Mouse (Mus musculus): ENCODE data around the gene Cdk10. TPM values are rescaled to one million over a fixed set of nuclear protein-coding genes. Genes with fewer than 3 reads are reported as not detected.

Cdk10 gene
- polyA plus RNA-seq, 1 experiment, result 31.0 TPM

DNA sequence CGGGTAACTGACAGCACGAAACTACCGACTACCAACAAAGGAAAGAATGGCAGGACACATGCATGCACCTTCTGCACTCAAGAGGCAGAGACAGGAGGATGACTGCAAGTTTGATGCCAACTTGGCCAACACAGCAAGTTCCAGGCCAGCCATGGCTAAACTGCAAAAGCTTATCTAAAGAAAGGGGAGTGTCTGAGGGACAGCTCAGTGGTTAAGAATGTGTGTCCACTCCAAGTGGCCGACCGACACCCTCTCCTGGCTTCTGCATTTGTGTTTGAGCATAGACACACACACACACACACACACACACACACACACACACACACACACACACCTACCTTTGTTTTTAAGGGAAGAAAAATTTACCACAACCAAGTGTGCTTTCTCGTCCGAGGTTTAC is 53.8 kb downstream of the Cdk10 start:
- no peaks in the 10 kb centered on the region for H3K27me3 ChIP-seq (ENCODE audit: control insufficient read depth, insufficient read depth, insufficient read length)
- no peak overlapping the region for H3K4me2 ChIP-seq (ENCODE audit: low read depth)
- H3K36me3 ChIP-seq (ENCODE audit: control insufficient read depth, insufficient read depth), result no peaks in the 10 kb centered on the region
- H3K4me3 ChIP-seq, result no peak overlapping the region
- TF ChIP-seq USF1 (IDR thresholded peaks at IDR 0.05; ENCODE audit: low read depth) (no peak), CEBPB (IDR thresholded peaks at IDR 0.05; ENCODE audit: insufficient read depth, poor library complexity, severe bottlenecking) (no peak), REST (IDR thresholded peaks at IDR 0.05; ENCODE audit: insufficient read depth, insufficient read length) (no peak), MAX (IDR thresholded peaks at IDR 0.05; ENCODE audit: low read depth) (no peak), SRF (IDR thresholded peaks at IDR 0.05; ENCODE audit: control insufficient read depth, insufficient read length, low read depth) (no peak), E2F4 (IDR thresholded peaks at IDR 0.05; ENCODE audit: insufficient read depth) (no peak), MYOG (IDR thresholded peaks at IDR 0.05; ENCODE audit: control insufficient read depth in 1 of 3, insufficient read depth in 1 of 3, insufficient read length in 2 of 3, low read depth in 2 of 3) (no peak), MYOD1 (IDR thresholded peaks at IDR 0.05; ENCODE audit: control insufficient read depth in 1 of 3, insufficient read length in 2 of 3, low read depth in 2 of 3) (no peak), TCF3 (IDR thresholded peaks at IDR 0.05; ENCODE audit: insufficient read length, low read depth) (no peak), POLR2AphosphoS2 (IDR thresholded peaks at IDR 0.05; ENCODE audit: insufficient read length, low read depth) (no peak), POLR2A (IDR thresholded peaks at IDR 0.05; ENCODE audit: insufficient read length, low read depth) (no peak), TCF12 (IDR thresholded peaks at IDR 0.05; ENCODE audit: insufficient read depth, poor library complexity, severe bottlenecking) (no peak)
- no peaks in the 10 kb centered on the region for H3K79me2 ChIP-seq (ENCODE audit: control insufficient read depth, insufficient read depth)
- no peak overlapping the region for H3ac ChIP-seq (ENCODE audit: control insufficient read depth, insufficient read length)

DNA sequence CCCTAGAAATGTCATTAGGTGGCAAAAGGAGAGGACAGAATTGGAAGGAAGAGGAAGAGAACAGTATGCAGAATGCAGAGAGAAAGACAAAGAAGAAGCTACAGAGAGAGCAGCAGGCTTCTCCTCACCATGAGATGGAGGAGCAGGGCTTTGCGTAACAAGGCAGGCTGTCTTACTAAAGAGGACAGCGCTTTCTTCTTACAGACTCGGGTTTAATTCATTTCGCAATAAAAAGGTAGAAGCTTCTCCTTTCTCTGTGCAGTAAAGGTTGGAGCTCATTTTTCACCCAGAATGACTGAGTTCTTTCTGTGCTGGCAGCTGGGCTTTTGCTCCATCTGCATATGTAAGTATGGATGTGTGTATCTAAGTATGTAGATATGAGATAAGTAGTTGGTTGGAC is 55.2 kb downstream of the Cdk10 start:
- Histone ChIP-seq H3K27me3 (ENCODE audit: control insufficient read depth, insufficient read depth, insufficient read length) (no peaks in the 10 kb centered on the region), H3K36me3 (ENCODE audit: control insufficient read depth, insufficient read depth) (no peaks in the 10 kb centered on the region), H3K4me2 (ENCODE audit: low read depth) (no peak overlapping the region), H3K79me2 (ENCODE audit: control insufficient read depth, insufficient read depth) (no peaks in the 10 kb centered on the region), H3ac (ENCODE audit: control insufficient read depth, insufficient read length) (no peak overlapping the region), H3K4me3 (no peak overlapping the region)
- TF ChIP-seq USF1 (IDR thresholded peaks at IDR 0.05; ENCODE audit: low read depth) (no peak), MYOD1 (IDR thresholded peaks at IDR 0.05; ENCODE audit: control insufficient read depth in 1 of 3, insufficient read length in 2 of 3, low read depth in 2 of 3) (no peak), TCF3 (IDR thresholded peaks at IDR 0.05; ENCODE audit: insufficient read length, low read depth) (no peak), POLR2A (IDR thresholded peaks at IDR 0.05; ENCODE audit: insufficient read length, low read depth) (no peak), SRF (IDR thresholded peaks at IDR 0.05; ENCODE audit: control insufficient read depth, insufficient read length, low read depth) (no peak), TCF12 (IDR thresholded peaks at IDR 0.05; ENCODE audit: insufficient read depth, poor library complexity, severe bottlenecking) (no peak), CEBPB (IDR thresholded peaks at IDR 0.05; ENCODE audit: insufficient read depth, poor library complexity, severe bottlenecking) (no peak), MAX (IDR thresholded peaks at IDR 0.05; ENCODE audit: low read depth) (no peak), E2F4 (IDR thresholded peaks at IDR 0.05; ENCODE audit: insufficient read depth) (no peak), REST (IDR thresholded peaks at IDR 0.05; ENCODE audit: insufficient read depth, insufficient read length) (no peak), MYOG (IDR thresholded peaks at IDR 0.05; ENCODE audit: control insufficient read depth in 1 of 3, insufficient read depth in 1 of 3, insufficient read length in 2 of 3, low read depth in 2 of 3) (no peak), POLR2AphosphoS2 (IDR thresholded peaks at IDR 0.05; ENCODE audit: insufficient read length, low read depth) (no peak)

DNA sequence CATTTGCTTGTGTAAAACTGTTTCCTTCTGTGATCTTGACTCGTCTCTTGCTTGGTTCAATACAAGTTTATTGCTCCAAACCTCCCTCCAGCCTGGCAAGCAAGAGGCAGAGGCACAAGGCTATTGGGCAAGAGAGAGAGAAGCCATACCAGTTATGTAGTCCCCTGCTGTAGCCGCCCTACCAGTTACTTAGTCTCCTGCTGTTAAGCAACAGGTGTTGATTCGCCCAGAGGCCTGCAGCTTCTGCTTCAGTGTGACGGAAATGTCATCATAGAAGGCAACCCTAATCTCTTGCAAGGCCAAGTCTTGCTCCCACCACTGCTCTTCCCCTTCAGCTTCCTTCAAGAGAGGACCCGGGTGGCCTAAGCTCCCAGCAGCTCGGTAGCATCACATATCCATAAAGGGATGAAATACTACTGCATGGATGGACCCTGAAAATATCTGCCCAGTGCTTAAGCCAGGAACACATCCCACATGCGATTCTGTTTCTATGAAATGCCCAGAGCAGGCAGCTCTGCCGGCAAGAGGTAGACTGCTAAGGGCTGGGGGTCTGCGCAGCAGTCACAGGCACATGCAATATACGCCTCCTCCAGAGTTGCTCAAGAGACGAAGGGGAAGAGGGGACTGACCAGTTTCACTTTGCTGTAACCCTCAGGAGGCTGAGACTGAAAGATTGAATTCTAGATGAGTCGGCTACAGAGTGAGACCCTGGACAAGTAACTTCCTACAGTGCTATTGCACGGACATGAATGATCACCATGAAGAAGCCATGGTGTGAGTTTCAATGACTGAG is 55.9 kb downstream of the Cdk10 start:
- no peak overlapping the region for H3ac ChIP-seq (ENCODE audit: control insufficient read depth, insufficient read length)
- no peak overlapping the region for H3K4me3 ChIP-seq
- no peaks in the 10 kb centered on the region for H3K27me3 ChIP-seq (ENCODE audit: control insufficient read depth, insufficient read depth, insufficient read length)
- H3K36me3 ChIP-seq (ENCODE audit: control insufficient read depth, insufficient read depth), result no peaks in the 10 kb centered on the region
- no peaks in the 10 kb centered on the region for H3K79me2 ChIP-seq (ENCODE audit: control insufficient read depth, insufficient read depth)
- H3K4me2 ChIP-seq (ENCODE audit: low read depth), result no peak overlapping the region
- TF ChIP-seq E2F4 (IDR thresholded peaks at IDR 0.05; ENCODE audit: insufficient read depth) (no peak), REST (IDR thresholded peaks at IDR 0.05; ENCODE audit: insufficient read depth, insufficient read length) (no peak), MYOG (IDR thresholded peaks at IDR 0.05; ENCODE audit: control insufficient read depth in 1 of 3, insufficient read depth in 1 of 3, insufficient read length in 2 of 3, low read depth in 2 of 3) (no peak), TCF12 (IDR thresholded peaks at IDR 0.05; ENCODE audit: insufficient read depth, poor library complexity, severe bottlenecking) (no peak), MYOD1 (IDR thresholded peaks at IDR 0.05; ENCODE audit: control insufficient read depth in 1 of 3, insufficient read length in 2 of 3, low read depth in 2 of 3) (no peak), CEBPB (IDR thresholded peaks at IDR 0.05; ENCODE audit: insufficient read depth, poor library complexity, severe bottlenecking) (no peak), USF1 (IDR thresholded peaks at IDR 0.05; ENCODE audit: low read depth) (no peak), POLR2AphosphoS2 (IDR thresholded peaks at IDR 0.05; ENCODE audit: insufficient read length, low read depth) (no peak), SRF (IDR thresholded peaks at IDR 0.05; ENCODE audit: control insufficient read depth, insufficient read length, low read depth) (no peak), TCF3 (IDR thresholded peaks at IDR 0.05; ENCODE audit: insufficient read length, low read depth) (no peak), POLR2A (IDR thresholded peaks at IDR 0.05; ENCODE audit: insufficient read length, low read depth) (no peak), MAX (IDR thresholded peaks at IDR 0.05; ENCODE audit: low read depth) (no peak)

Other genes starting within 250 kb of the Cdk10 start
- gene Ankrd11, start 182.6 kb upstream of the Cdk10 start, polyA plus RNA-seq (2012; fragmentation: generic; extraction: Trizol), result 56.4 TPM
- gene Spg7, start 161.9 kb upstream of the Cdk10 start, polyA plus RNA-seq (2012; fragmentation: generic; extraction: Trizol), result 83.4 TPM
- 3,059 TPM for gene Rpl13, start 122.5 kb upstream of the Cdk10 start, polyA plus RNA-seq (2012; fragmentation: generic; extraction: Trizol)
- 0.16 TPM for gene Cpne7, start 107.5 kb upstream of the Cdk10 start, polyA plus RNA-seq (2012; fragmentation: generic; extraction: Trizol)
- 0.08 TPM for gene Sult5a1, start 66.5 kb upstream of the Cdk10 start, polyA plus RNA-seq (2012; fragmentation: generic; extraction: Trizol)
- gene Dpep1, start 38.6 kb upstream of the Cdk10 start, polyA plus RNA-seq (2012; fragmentation: generic; extraction: Trizol), result 12.9 TPM
- gene Chmp1a, start 12.1 kb upstream of the Cdk10 start, polyA plus RNA-seq (2012; fragmentation: generic; extraction: Trizol), result 114 TPM
- gene Spata33, start 12.0 kb upstream of the Cdk10 start, polyA plus RNA-seq (2012; fragmentation: generic; extraction: Trizol), result 2.5 TPM
- gene Spata2l, start 11.4 kb downstream of the Cdk10 start, polyA plus RNA-seq (2012; fragmentation: generic; extraction: Trizol), result 1.1 TPM
- 12.1 TPM for gene Zfp276, start 29.4 kb downstream of the Cdk10 start, polyA plus RNA-seq (2012; fragmentation: generic; extraction: Trizol)
- 12.7 TPM for gene Vps9d1, start 29.5 kb downstream of the Cdk10 start, polyA plus RNA-seq (2012; fragmentation: generic; extraction: Trizol)
- gene Fanca, start 93.7 kb downstream of the Cdk10 start, polyA plus RNA-seq (2012; fragmentation: generic; extraction: Trizol), result 4.0 TPM
- gene Spire2, start 107.9 kb downstream of the Cdk10 start, polyA plus RNA-seq (2012; fragmentation: generic; extraction: Trizol), result 6.8 TPM
- gene Tcf25, start 148.9 kb downstream of the Cdk10 start, polyA plus RNA-seq (2012; fragmentation: generic; extraction: Trizol), result 177 TPM
- gene Mc1r, start 182.3 kb downstream of the Cdk10 start, polyA plus RNA-seq (2012; fragmentation: generic; extraction: Trizol), result 0.02 TPM
- 85.5 TPM for gene Tubb3, start 186.6 kb downstream of the Cdk10 start, polyA plus RNA-seq (2012; fragmentation: generic; extraction: Trizol)
- gene Def8, start 198.7 kb downstream of the Cdk10 start, polyA plus RNA-seq (2012; fragmentation: generic; extraction: Trizol), result 19.6 TPM